Mouse (Mus musculus) forebrain, embryonic 16.5 days (tissue): Measurements from ENCODE around the gene Nek11. TPM values are rescaled to one million over a fixed set of nuclear protein-coding genes. Genes with fewer than 3 reads are reported as not detected.

Source experiments
- ATAC-seq: fragments of 200-750 bp; cut with Nextera tagmentation; 2 replicates; pipeline ENCODE4 v1.8.0; 2017; ENCODE audit warnings: mild to moderate bottlenecking, moderate library complexity
- H3K27ac ChIP-seq: fragments of 300-500 bp; sonication (generic); 2 replicates; pipeline ENCODE4 v1.5.1; 2014; ENCODE audit warnings: low read length, control low read depth
- H3K27me3 ChIP-seq: fragments of 300-500 bp; sonication (generic); replicated peaks from 2 replicates; pipeline ENCODE4 v1.6.1; 2014; ENCODE audit warnings: low read length; ENCODE audit not compliant: control insufficient read depth, insufficient read depth
- H3K36me3 ChIP-seq: fragments of 300-500 bp; sonication (generic); 2 replicates; pipeline ENCODE4 v1.6.1; 2014; ENCODE audit not compliant: control insufficient read depth, insufficient read depth
- H3K4me1 ChIP-seq: fragments of 300-500 bp; sonication (generic); replicated peaks from 2 replicates; pipeline ENCODE4 v1.6.1; 2014; ENCODE audit warnings: low read length; ENCODE audit not compliant: control insufficient read depth, insufficient read depth
- H3K4me2 ChIP-seq: fragments of 300-500 bp; sonication (generic); 2 replicates; pipeline ENCODE4 v1.6.1; 2014; ENCODE audit warnings: mild to moderate bottlenecking, low read length, control low read depth
- H3K4me3 ChIP-seq: fragments of 300-500 bp; sonication (generic); replicated peaks from 2 replicates; pipeline ENCODE4 v1.5.1; 2014; ENCODE audit warnings: mild to moderate bottlenecking, low read length, control low read depth
- H3K9ac ChIP-seq: fragments of 300-500 bp; sonication (generic); replicated peaks from 2 replicates; pipeline ENCODE4 v1.6.1; 2014; ENCODE audit warnings: low read depth, low read length, control low read depth
- H3K9me3 ChIP-seq: fragments of 300-500 bp; sonication (generic); 2 replicates; pipeline ENCODE4 v1.6.1; 2016; ENCODE audit warnings: low read length; ENCODE audit not compliant: control insufficient read depth
- WGBS: fragments of 180-500 bp; shearing (Covaris S2); extraction: QIAGEN DNeasy Blood & Tissue Kit; methylation state at CpG from one replicate; pipeline ENCODE4 v1.1.7; 2014; 5-methylcytosine and 5-hydroxymethylcytosine counted together
- polyA plus RNA-seq: library from polyadenylated mRNA; unstranded; fragments of >200 nt; fragmentation: Nextera tagmentation; extraction: Ambion mirVana; gene quantifications from 2 replicates; pipeline ENCODE4 v1.2.1, GENCODE M21; 2015

Gene Nek11
- polyA plus RNA-seq, 1 experiment from 2014 or later = 2.6 TPM

- H3K4me1 ChIP-seq = peaks cover 2% of the 10 kb centered on the region; the same call in 1 of the 2 replicates
- no peaks in the 10 kb centered on the region for H3K9me3 ChIP-seq
- H3K4me3 ChIP-seq = no peak overlapping the region
- H3K9ac ChIP-seq = no peak overlapping the region
- H3K27me3 ChIP-seq = no peaks in the 10 kb centered on the region
- no peak for ATAC-seq
- 69% methylated on average over 2 of the region's 2 CpGs for WGBS
- no peaks in the 10 kb centered on the region for H3K36me3 ChIP-seq
- H3K27ac ChIP-seq = no peak overlapping the region
- no peak overlapping the region for H3K4me2 ChIP-seq
Observed at GRCm38 (mm10) chr9:105300738-105301325, 94.5 kb downstream of the Nek11 start.

- Histone ChIP-seq H3K4me2 (no peak overlapping the region), H3K9ac (no peak overlapping the region)
Observed at GRCm38 (mm10) chr9:105284670-105285069, 110.7 kb downstream of the Nek11 start.

GRCm38 (mm10) chr9:105282725-105283124 is 112.6 kb downstream of the Nek11 start:
- no peaks in the 10 kb centered on the region for H3K36me3 ChIP-seq
- peaks cover 3% of the 10 kb centered on the region; the same call in 1 of the 2 replicates for H3K4me1 ChIP-seq
- H3K9ac ChIP-seq = no peak overlapping the region
- H3K4me2 ChIP-seq = no peak overlapping the region
- H3K4me3 ChIP-seq = no peak overlapping the region
- WGBS = 22% methylated on average over 4 of the region's 4 CpGs
- ATAC-seq = no peak
- no peak overlapping the region for H3K27ac ChIP-seq
- no peaks in the 10 kb centered on the region for H3K27me3 ChIP-seq
- H3K9me3 ChIP-seq = no peaks in the 10 kb centered on the region

More at GRCm38 (mm10) chr9:105284670-105285069, 110.7 kb downstream of the Nek11 start:
- Histone ChIP-seq H3K4me3 (no peak overlapping the region), H3K9me3 (no peaks in the 10 kb centered on the region), H3K4me1 (peaks cover 2% of the 10 kb centered on the region), H3K27ac (no peak overlapping the region), H3K36me3 (no peaks in the 10 kb centered on the region), H3K27me3 (no peaks in the 10 kb centered on the region)
- no peak for ATAC-seq
- WGBS = 44% methylated on average over 7 of the region's 7 CpGs

- H3K4me3 ChIP-seq = no peak overlapping the region
- H3K9ac ChIP-seq = no peak overlapping the region
- H3K9me3 ChIP-seq = no peaks in the 10 kb centered on the region
- peak; percentile 47; the same call in 1 of the 2 replicates for ATAC-seq
- no peak overlapping the region for H3K4me2 ChIP-seq
- H3K36me3 ChIP-seq = no peaks in the 10 kb centered on the region
- peaks cover 19% of the 10 kb centered on the region for H3K4me1 ChIP-seq
- H3K27ac ChIP-seq = peak overlapping the region; percentile 47
- 35% methylated on average over 3 of the region's 3 CpGs for WGBS
- H3K27me3 ChIP-seq = no peaks in the 10 kb centered on the region
Observed at GRCm38 (mm10) chr9:105274925-105275324, 120.4 kb downstream of the Nek11 start.

GRCm38 (mm10) chr9:105274286-105274685 is 121.0 kb downstream of the Nek11 start:
- no peak for ATAC-seq
- H3K27ac ChIP-seq = no peak overlapping the region; the same call in 1 of the 2 replicates

GRCm38 (mm10) chr9:105272241-105272640 is 123.1 kb downstream of the Nek11 start:
- no peak for ATAC-seq
- Histone ChIP-seq H3K4me2 (no peak overlapping the region), H3K36me3 (no peaks in the 10 kb centered on the region), H3K4me3 (no peak overlapping the region), H3K4me1 (peaks cover 17% of the 10 kb centered on the region), H3K27me3 (no peaks in the 10 kb centered on the region), H3K27ac (no peak overlapping the region), H3K9ac (no peak overlapping the region), H3K9me3 (no peaks in the 10 kb centered on the region)
- WGBS = 10% methylated on average over 7 of the region's 7 CpGs

More at GRCm38 (mm10) chr9:105274286-105274685, 121.0 kb downstream of the Nek11 start:
- Histone ChIP-seq H3K9ac (no peak overlapping the region), H3K27me3 (no peaks in the 10 kb centered on the region), H3K4me2 (no peak overlapping the region), H3K4me3 (no peak overlapping the region), H3K9me3 (no peaks in the 10 kb centered on the region), H3K4me1 (peaks cover 19% of the 10 kb centered on the region), H3K36me3 (no peaks in the 10 kb centered on the region)
- 37% methylated on average over 6 of the region's 6 CpGs for WGBS

GRCm38 (mm10) chr9:105263140-105263539 is 132.2 kb downstream of the Nek11 start:
- H3K27me3 ChIP-seq = no peaks in the 10 kb centered on the region
- ATAC-seq = no peak
- no peaks in the 10 kb centered on the region for H3K36me3 ChIP-seq
- H3K4me2 ChIP-seq = no peak overlapping the region
- no peak overlapping the region for H3K4me3 ChIP-seq
- H3K27ac ChIP-seq = no peak overlapping the region
- H3K9me3 ChIP-seq = no peaks in the 10 kb centered on the region
- 68% methylated on average over 2 of the region's 2 CpGs for WGBS
- no peak overlapping the region for H3K9ac ChIP-seq
- H3K4me1 ChIP-seq = no peaks in the 10 kb centered on the region

- 46% methylated on average over 10 of the region's 10 CpGs for WGBS
- Histone ChIP-seq H3K9me3 (no peaks in the 10 kb centered on the region), H3K27me3 (no peaks in the 10 kb centered on the region), H3K36me3 (no peaks in the 10 kb centered on the region), H3K4me3 (no peak overlapping the region), H3K9ac (no peak overlapping the region), H3K4me2 (no peak overlapping the region), H3K27ac (no peak overlapping the region), H3K4me1 (peaks cover 10% of the 10 kb centered on the region; the same call in 1 of the 2 replicates)
- ATAC-seq = peak; percentile 43
Observed at GRCm38 (mm10) chr9:105257668-105258067, 137.7 kb downstream of the Nek11 start.

- no peaks in the 10 kb centered on the region for H3K9me3 ChIP-seq
- H3K4me1 ChIP-seq = peaks cover 12% of the 10 kb centered on the region
- H3K27me3 ChIP-seq = no peaks in the 10 kb centered on the region
- no peaks in the 10 kb centered on the region for H3K36me3 ChIP-seq
- no peak overlapping the region for H3K9ac ChIP-seq
- H3K4me2 ChIP-seq = no peak overlapping the region
- H3K27ac ChIP-seq = no peak overlapping the region
- WGBS = 82% methylated on average over 1 of the region's 1 CpGs
- ATAC-seq = no peak
- H3K4me3 ChIP-seq = no peak overlapping the region
Observed at GRCm38 (mm10) chr9:105254076-105254475, 141.2 kb downstream of the Nek11 start.
